Mouse (Mus musculus) small intestine, adult 2 months (tissue): ENCODE measurements around the gene Kctd6.

Experiments used
- CTCF ChIP-seq: fragments of 200-500 bp; IDR thresholded peaks from 2 replicates; pipeline ENCODE4 v1.5.1; 2012; ENCODE audit warnings: low read depth, mild to moderate bottlenecking, control low read depth, inconsistent platforms, low read length, moderate library complexity, mixed read lengths; ENCODE audit not compliant: insufficient replicate concordance, insufficient read length; ENCODE audit errors: extremely low read depth
- POLR2A ChIP-seq: fragments of 200-500 bp; IDR thresholded peaks from 2 replicates; pipeline ENCODE4 v1.6.1; 2012; ENCODE audit warnings: low read depth, mild to moderate bottlenecking, control low read depth, inconsistent platforms, low read length, moderate library complexity

DNA sequence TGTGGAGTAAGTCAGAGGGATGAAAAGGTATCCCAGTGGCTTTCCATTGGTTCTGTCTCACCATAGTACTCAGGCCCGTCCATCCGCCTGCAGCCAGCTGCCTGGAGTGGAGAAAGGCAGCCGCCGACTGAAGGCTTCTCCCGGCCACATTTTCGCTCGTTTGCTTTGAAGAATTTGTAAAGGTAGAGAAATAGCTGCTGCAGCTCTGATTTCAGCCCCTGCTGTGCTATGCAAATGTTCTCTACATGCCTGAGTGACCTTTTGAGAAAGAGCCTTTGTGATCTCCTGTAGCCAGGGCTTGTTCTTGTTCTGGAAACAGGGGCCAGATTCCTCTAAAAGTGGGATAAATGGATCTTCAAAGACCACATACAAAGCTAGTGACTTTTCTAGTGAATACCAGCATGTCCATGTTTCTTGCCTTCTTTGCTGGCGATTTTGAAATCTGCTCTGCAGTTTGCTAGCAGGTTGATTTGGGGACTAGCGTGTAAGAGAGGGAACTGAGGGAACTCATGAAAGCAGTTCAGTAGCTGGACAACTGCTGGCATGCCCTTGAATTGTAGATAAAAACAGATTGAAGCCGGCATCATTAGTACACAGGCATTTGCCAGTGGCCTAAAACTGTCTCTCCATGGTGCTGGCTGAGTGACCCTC lies 4.9 kb downstream of the Kctd6 start:
- TF ChIP-seq CTCF (no peak), POLR2A (no peak)
